Mouse (Mus musculus): ENCODE results near the gene Arhgef26.

DNA sequence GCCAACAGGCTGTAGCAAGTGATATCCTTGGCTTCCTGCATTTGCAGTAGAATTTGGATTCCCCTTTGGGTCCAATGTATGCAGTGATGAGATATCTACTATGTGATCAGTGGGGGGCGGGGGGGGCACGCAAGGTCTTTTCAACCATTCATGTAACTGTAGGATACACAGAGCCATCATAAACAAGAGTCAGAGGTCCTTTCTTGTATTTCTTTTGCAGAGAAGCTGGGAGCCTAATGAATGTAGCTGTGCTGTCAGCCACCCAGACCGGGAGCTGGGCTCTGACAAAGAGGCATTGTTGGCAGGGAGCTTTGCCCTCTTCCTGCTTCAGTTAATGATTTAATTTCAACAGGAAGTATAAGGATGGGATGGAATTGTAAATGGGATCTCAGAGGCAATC, 116.0 kb downstream of the Arhgef26 start:
- TF ChIP-seq RCOR1 (IDR thresholded peaks at IDR 0.05; ENCODE audit: low read depth, low read length): no peak
- TF ChIP-seq POLR2A (IDR thresholded peaks at IDR 0.05; ENCODE audit: control insufficient read depth in 1 of 2, insufficient read depth in 1 of 2, low read depth in 1 of 2, low read length in 2 of 2, poor library complexity in 1 of 2): no peak
- TF ChIP-seq TAL1 (IDR thresholded peaks at IDR 0.05; ENCODE audit: low read length): no peak
